Mouse (Mus musculus): ENCODE data around the gene Pam.
"Not testable (repeated sequence)": the region's sequence is repeated elsewhere in the genome, so short reads cannot be mapped to it uniquely, and the experiment has no call there.

Pam gene

GRCm38 (mm10) chr1:98035736-98036135, 59.7 kb downstream of the Pam start:
- DNase-seq (ENCODE audit: low read depth, low spot score), result no peak

- DNase-seq (ENCODE audit: low read depth, low spot score), result peak; percentile 52
Observed at GRCm38 (mm10) chr1:98031802-98032201, 63.6 kb downstream of the Pam start.

GRCm38 (mm10) chr1:98029025-98029424, 66.4 kb downstream of the Pam start:
- no peak for DNase-seq (ENCODE audit: low read depth, low spot score)

GRCm38 (mm10) chr1:98028468-98028867, 67.0 kb downstream of the Pam start:
- DNase-seq (ENCODE audit: low read depth, low spot score), result no peak

GRCm38 (mm10) chr1:98027959-98028358, 67.5 kb downstream of the Pam start:
- DNase-seq (ENCODE audit: low read depth, low spot score), result no peak

- no peak for DNase-seq (ENCODE audit: low read depth, low spot score)
Observed at GRCm38 (mm10) chr1:98025924-98026640, 69.4 kb downstream of the Pam start.

GRCm38 (mm10) chr1:98023866-98024265, 71.6 kb downstream of the Pam start:
- no peak for DNase-seq (ENCODE audit: low read depth, low spot score)

GRCm38 (mm10) chr1:98018987-98019386, 76.5 kb downstream of the Pam start:
- DNase-seq (ENCODE audit: low read depth, low spot score), result no peak

- no peak for DNase-seq (ENCODE audit: low read depth, low spot score)
Observed at GRCm38 (mm10) chr1:98016004-98016848, 79.2 kb downstream of the Pam start.

GRCm38 (mm10) chr1:98015564-98015963, 79.9 kb downstream of the Pam start:
- DNase-seq (ENCODE audit: low read depth, low spot score), result no peak

GRCm38 (mm10) chr1:98002561-98003425, 92.7 kb downstream of the Pam start:
- peak; percentile 58 for DNase-seq (ENCODE audit: low read depth, low spot score)

- DNase-seq (ENCODE audit: low read depth, low spot score), result no peak
Observed at GRCm38 (mm10) chr1:97999465-97999864, 96.0 kb downstream of the Pam start.

- not testable (repeated sequence) for DNase-seq (ENCODE audit: low read depth, low spot score)
Observed at GRCm38 (mm10) chr1:97998961-97999360, 96.5 kb downstream of the Pam start.

GRCm38 (mm10) chr1:97997088-97997487, 98.4 kb downstream of the Pam start:
- DNase-seq (ENCODE audit: low read depth, low spot score), result no peak

GRCm38 (mm10) chr1:97991976-97992375, 103.5 kb downstream of the Pam start:
- no peak for DNase-seq (ENCODE audit: low read depth, low spot score)

GRCm38 (mm10) chr1:97983189-97983588, 112.3 kb downstream of the Pam start:
- no peak for DNase-seq (ENCODE audit: low read depth, low spot score)

- no peak for DNase-seq (ENCODE audit: low read depth, low spot score)
Observed at GRCm38 (mm10) chr1:97979422-97979821, 116.0 kb downstream of the Pam start.

GRCm38 (mm10) chr1:97977521-97977920, 117.9 kb downstream of the Pam start:
- DNase-seq (ENCODE audit: low read depth, low spot score), result no peak

GRCm38 (mm10) chr1:97976873-97977473, 118.5 kb downstream of the Pam start:
- DNase-seq (ENCODE audit: low read depth, low spot score), result no peak

- DNase-seq (ENCODE audit: low read depth, low spot score), result no peak
Observed at GRCm38 (mm10) chr1:97976072-97976471, 119.4 kb downstream of the Pam start.

GRCm38 (mm10) chr1:97974968-97975367, 120.5 kb downstream of the Pam start:
- no peak for DNase-seq (ENCODE audit: low read depth, low spot score)
